Mouse (Mus musculus): ENCODE data around the gene Adcy10.

Adcy10 gene

GRCm38 (mm10) chr1:165484688-165485233 lies at the start of gene Adcy10:
Gene Adcy10, plus strand, starts transcription at chr1:165485183.
- DNase-seq (ENCODE audit: low spot score): no peak

- no peak for DNase-seq (ENCODE audit: low spot score)
Measured at GRCm38 (mm10) chr1:165438289-165439021, 46.5 kb upstream of the Adcy10 start.

DNA sequence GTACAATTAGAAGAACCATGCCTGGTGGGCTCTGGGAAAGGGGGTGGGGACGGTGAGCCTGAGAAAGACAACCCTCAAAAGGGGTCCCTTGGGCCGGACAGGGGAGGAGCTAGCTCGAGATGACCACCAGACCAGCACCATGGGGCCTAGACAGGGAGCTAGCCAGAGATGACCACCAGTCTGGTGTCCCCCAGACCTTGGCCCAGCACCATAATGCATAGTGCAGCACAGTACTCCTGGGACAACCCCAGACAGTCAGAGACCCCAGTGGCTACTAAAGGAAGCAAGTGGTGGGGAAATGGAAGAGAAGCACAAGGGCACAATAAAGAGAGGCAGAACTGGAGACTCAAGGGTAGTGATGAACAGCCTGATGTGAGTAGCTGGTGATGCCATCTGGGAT lies 44.2 kb upstream of the Adcy10 start:
- DNase-seq (ENCODE audit: low spot score): no peak

DNA sequence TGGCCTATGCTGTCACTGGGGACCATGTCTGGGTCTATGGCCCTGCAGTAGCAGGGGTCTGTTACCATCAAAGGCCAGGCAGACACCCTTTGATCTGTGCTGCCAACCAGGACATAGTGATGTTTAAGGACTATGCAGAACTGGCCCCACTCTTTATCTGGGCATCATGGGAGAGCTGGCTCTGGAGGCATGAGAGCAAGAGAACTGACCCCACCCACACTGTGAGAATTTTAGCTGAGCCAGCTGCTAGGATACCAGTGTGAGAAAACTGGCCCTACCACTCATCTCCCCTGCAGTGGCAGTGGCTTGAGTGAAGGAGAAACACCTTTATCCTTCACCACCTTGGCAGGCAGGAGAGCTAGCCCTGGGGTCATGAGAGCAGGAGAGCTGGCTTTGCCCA lies 43.8 kb upstream of the Adcy10 start:
- DNase-seq (ENCODE audit: low spot score): no peak

- no peak for DNase-seq (ENCODE audit: low spot score)
Measured at GRCm38 (mm10) chr1:165441719-165442118, 43.3 kb upstream of the Adcy10 start.

DNA sequence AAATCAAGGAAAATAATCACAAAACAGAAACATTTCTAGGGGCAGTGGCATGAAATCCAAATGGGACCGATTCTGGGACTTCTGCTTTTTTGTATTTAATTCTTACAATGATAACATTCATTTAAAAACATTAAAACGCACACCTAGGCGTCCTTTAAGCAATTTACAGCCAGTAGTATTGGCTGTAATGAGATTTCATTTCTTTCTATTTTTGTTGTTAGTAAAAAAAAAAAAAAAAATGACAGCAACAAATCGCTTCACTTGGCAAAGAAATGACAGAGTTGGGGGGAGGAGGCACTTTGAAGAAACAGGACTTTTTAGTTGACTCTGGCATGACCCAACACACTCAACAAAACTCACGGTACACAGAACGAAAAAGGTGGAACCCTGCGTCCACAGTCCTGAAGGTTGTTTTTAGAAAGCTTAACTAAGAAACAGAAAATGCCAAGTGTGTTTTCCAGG lies 25.9 kb upstream of the Adcy10 start:
- no peak for DNase-seq (ENCODE audit: low spot score)

DNA sequence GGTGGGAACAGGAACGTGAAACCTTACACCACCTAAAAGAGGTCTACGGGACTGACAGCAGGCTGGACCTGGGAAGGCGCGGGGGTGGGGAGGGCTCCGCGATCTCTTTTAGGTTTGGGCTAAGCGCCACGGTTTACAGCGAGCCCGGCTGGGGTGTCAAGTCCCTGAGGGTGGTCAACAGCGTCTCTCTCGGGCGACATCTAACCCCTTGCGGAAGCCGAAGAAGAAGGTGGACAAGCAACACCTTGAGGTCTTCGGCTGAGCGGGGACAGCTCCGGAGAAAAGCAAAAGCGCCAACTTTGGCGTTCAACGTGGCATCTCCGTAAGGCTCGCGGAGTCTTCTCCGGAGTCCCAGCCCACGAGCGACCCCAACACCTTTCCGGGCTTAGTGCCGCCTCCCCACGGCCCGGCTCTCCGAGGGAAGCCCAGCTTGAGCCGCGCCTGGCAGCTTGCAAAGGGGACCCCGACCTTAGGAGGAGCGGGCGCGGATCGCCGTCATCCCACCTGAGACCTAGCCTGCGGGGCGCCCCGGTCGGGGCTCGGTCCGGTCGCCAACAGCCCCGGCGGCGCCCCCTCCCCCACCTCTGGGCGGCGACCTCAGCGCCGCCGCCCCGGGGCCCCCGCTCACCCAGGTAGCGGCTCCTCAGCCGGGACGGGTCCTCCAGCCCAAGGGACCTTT lies 25.3 kb upstream of the Adcy10 start:
- DNase-seq (ENCODE audit: low spot score): peak; percentile 59

DNA sequence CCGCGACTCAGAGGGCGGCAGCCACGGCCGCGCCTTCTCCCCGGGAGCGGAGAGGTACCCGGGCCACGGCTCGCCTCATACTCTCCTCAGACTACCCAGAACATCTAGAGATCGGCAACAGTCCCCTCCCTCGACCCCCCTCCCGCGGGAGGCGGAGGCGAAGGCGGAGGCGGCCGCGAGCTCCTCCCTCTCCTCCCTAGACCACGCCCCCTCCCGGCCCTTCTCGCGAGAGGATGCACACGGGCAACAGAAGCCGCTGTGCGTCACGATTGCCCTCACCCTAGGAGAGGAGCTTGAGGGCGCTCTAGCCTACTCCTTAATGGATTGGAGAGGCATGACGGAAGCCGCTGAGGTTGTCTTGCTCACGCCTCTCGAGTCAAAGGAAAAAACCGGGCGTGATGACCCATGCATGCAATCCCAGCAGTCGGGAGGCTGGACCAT lies 24.6 kb upstream of the Adcy10 start, which contains the start of the genes Dcaf6 and Mpc2:
Gene Dcaf6 (minus strand): TSS at position 116 of the 441 bp plus-strand sequence.
Gene Mpc2 (plus strand): TSS at position 278 of the 441 bp plus-strand sequence.
- peak; percentile 98 for DNase-seq (ENCODE audit: low spot score)

GRCm38 (mm10) chr1:165460801-165461377 lies 24.1 kb upstream of the Adcy10 start:
- DNase-seq (ENCODE audit: low spot score): peak; percentile 100

DNA sequence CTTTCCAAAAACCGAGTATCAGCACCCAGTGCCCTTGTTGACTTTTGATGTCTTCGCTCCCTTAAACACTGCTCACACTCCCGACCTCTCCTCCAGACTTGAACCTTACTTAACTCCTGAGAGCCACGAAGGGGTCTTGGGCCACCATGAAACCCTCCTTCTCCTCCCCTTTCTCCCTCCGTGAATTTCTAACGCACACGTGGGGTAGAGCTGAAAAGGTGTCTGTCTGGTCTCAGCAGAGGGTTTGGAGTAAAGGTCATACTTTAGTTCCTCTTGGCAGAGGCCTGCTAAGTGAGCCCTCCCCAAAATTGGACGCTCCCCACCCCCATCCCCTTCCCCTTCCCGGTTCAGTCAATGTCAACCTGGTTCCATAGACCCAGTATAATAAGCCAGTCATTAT lies 23.3 kb upstream of the Adcy10 start:
- no peak for DNase-seq (ENCODE audit: low spot score)

DNA sequence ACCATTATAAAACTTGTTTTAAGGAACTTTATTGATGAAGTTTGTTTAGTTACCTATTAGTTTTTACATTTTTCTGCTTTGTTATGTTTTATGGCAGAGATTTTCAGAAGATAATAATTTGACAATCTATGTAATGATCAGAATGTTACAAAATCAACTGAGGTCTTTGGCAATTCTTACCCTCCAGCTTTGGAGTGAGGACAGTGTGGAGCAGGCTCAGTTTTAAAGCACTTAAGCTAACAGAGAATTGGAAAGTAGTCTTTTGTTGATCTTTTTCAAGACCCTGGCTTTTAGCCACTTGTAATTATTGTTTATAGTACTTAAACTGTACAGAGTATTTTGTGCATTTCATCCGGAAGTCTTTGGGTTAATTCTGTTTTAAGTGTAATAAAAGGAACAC lies 22.1 kb upstream of the Adcy10 start:
- no peak for DNase-seq (ENCODE audit: low spot score)

DNA sequence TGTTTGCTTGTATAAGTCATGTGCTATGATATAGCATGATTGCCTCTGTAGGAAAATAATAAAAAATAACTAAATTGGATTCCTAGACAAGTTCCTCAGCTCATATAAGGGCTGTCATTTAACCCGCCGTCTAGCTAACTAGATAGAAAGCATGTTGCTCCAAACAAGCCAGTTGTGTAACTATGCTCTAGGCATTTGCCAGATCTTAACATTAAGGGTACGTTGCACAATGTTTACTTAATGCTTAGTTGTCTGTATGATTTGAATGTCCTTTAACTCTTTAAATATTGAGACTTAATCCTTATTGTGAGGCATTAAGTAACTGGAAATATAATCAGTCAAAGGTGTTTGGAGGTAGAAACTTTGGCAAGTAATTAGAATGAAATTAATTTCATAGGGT lies 20.4 kb upstream of the Adcy10 start:
- DNase-seq (ENCODE audit: low spot score): no peak

DNA sequence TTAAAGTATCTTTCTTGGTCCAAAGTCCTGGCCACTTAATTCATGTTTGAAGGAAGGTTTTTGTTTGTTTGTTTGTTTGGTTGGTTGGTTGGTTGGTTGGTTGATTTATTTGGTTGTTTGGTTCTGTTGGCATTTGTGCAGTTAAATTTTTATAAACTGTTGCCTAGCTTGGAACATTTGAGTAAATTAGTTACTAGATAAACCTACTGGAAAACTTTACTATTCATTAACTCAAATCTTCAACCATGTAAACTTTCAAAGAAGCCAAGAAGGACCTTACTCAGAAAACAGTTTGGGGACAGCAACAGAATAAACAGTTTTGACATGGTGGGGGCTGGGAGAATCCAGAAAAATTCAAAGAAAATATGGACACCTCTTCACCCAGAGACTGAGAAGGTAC lies 16.0 kb upstream of the Adcy10 start:
- no peak for DNase-seq (ENCODE audit: low spot score)

GRCm38 (mm10) chr1:165469717-165470116 lies 15.3 kb upstream of the Adcy10 start:
- DNase-seq (ENCODE audit: low spot score): no peak

DNA sequence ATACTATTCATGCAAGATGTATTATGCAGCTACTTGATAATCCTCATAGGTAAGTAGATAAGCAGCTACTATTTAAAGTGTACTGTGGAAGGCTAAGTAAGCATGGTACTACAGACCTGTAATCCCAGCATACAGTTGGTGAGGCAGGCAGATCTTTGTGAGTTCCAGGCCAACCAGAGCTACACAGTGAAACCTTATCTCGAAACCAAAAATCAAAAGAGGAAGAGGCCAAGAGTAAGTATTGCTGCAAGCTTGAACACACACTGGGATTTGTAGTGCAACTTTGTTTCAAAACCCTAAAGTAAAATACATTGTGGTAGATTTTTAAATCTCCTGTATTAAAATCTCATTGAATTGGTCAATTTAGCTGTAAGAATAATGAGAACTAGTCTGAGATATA lies 13.5 kb upstream of the Adcy10 start:
- DNase-seq (ENCODE audit: low spot score): no peak

- no peak for DNase-seq (ENCODE audit: low spot score)
Measured at GRCm38 (mm10) chr1:165486108-165486507, 1.1 kb downstream of the Adcy10 start.

DNA sequence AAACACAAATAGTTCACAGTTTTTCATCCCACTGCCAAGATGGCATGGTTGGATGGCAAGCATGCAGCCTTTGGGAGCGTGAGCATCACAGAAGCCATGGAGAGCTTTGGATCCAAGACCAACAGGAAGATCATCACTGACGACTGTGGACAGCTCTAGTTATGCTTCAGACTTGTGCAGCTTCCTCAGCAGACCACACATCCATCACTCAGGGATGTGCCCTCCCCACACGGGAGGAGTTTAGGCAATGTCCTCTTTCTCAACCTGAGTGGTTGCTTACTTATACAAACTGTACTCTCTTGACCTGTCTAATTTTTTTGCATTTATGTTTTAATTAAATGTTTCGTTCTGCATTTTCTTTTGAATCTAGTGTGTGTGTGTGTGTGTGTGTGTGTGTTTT lies 4.2 kb downstream of the Adcy10 start:
- DNase-seq (ENCODE audit: low spot score): no peak

- no peak for DNase-seq (ENCODE audit: low spot score)
Measured at GRCm38 (mm10) chr1:165498856-165499255, 13.9 kb downstream of the Adcy10 start.

DNA sequence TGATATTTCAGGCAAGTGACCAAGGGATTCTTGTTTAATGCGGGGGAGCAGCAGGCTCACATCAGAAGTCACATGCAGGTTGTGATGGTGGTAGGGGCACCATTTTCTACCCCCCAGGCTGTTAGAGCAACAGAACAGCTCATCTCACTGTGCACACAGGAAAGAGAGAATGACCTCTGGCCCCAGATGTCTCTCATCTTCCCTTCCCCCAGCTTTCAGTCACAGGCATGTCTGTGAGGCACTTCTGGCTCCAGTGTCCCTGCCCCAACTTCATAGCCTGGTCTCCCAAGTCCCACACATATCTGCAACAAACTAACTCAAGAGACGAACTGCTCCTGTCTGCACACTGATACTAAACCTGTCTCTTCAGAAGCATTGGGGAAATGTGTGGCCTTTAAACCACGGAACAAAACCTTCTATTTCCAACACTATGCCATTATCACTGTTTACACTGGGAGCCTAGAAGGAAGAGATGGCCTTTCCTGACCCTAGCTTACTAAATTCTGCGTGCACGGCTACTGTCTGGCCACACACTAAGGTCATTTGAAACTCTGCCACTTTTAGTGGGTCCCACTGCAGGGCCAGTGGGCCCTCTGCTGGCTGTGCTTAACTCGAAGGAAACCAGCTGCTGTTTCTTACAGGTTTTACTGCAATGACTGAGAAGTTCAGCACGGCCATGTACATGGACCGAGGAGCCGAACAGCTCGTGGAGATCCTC lies 18.5 kb downstream of the Adcy10 start:
- DNase-seq (ENCODE audit: low spot score): peak; percentile 63

- DNase-seq (ENCODE audit: low spot score): no peak
Measured at GRCm38 (mm10) chr1:165506303-165506702, 21.3 kb downstream of the Adcy10 start.

DNA sequence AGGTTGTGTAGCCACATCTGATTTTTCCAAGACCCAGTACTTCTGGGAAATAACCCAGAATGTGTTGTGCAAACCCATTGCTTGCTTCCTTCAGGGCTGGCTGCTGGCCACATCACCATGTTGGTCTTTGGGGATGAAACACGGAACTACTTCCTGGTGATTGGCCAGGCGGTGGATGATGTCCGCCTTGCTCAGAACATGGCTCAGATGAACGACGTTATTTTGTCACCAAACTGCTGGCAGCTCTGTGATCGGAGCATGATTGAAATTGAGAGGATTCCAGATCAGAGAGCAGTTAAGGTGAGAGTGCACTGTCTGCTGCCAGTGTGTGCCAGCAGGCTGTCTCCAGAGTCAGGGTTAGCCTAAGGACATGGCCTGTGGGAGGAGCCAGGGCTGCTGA lies 25.2 kb downstream of the Adcy10 start:
- no peak for DNase-seq (ENCODE audit: low spot score)

DNA sequence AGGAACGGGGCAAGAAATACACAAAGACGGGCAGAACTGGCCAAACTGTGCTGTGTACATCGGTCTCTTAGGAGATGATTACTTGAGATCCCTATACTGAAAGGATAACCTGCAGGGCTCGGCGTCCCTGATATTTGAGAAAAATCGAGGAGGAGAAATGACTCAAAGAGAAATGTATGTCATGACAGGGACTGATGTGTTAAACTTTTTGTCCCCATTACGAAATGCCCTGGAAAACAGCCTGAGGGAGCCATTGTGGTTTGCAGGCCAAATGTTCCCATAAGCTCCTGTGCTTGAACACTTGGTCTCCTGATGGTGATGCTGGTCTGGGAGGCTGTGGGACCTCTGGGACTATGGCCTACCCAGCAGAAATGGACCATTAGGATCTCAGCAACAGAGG lies 35.7 kb downstream of the Adcy10 start:
- no peak for DNase-seq (ENCODE audit: low spot score)

All from embryo, embryonic 10 days (tissue).